Mouse (Mus musculus) liver, embryonic 14.5 days (tissue): ENCODE measurements around the gene Nol11. TPM values are rescaled to one million over a fixed set of nuclear protein-coding genes. Genes with fewer than 3 reads are reported as not detected.
A peak's percentile ranks its signal among the peaks of the same experiment; 100 is the strongest.

Source experiments
- ATAC-seq: fragments of 200-750 bp; cut with Nextera tagmentation; 2 replicates; pipeline ENCODE4 v1.8.0; 2017; ENCODE audit warnings: moderate number of reproducible peaks, mild to moderate bottlenecking, moderate library complexity; ENCODE audit not compliant: insufficient read depth
- DNase-seq, 3 experiments: peaks; one replicate each; pipeline ENCODE4 v3.0.0-alpha.2; 2012 to 2013; ENCODE audit warnings: low read depth in 3 of 3, low spot score in 3 of 3
- H3K27ac ChIP-seq: fragments of 300-500 bp; sonication (generic); 2 replicates; pipeline ENCODE4 v1.5.1; 2014; ENCODE audit warnings: moderate library complexity, mild to moderate bottlenecking, control low read depth, inconsistent platforms
- H3K27me3 ChIP-seq: fragments of 300-500 bp; sonication (generic); 2 replicates; pipeline ENCODE4 v1.6.1; 2014; ENCODE audit warnings: mild to moderate bottlenecking, low read length, moderate library complexity; ENCODE audit not compliant: control insufficient read depth, insufficient read depth
- H3K36me3 ChIP-seq: fragments of 300-500 bp; sonication (generic); replicated peaks from 2 replicates; pipeline ENCODE4 v1.6.1; 2014; ENCODE audit warnings: low read depth; ENCODE audit not compliant: control insufficient read depth, insufficient read depth
- H3K4me1 ChIP-seq, 2 experiments: fragments of 200-500 bp in 1 of 2; fragments of 300-500 bp in 1 of 2; sonication (generic) in 1 of 2; replicated peaks; 2 replicates each; pipeline ENCODE4 v1.6.1; 2012 to 2014; ENCODE audit warnings: antibody characterized with exemption in 1 of 2, inconsistent platforms in 1 of 2, low read length in 1 of 2; ENCODE audit not compliant: control insufficient read depth in 2 of 2, insufficient read depth in 2 of 2
- H3K4me2 ChIP-seq: fragments of 300-500 bp; sonication (generic); 2 replicates; pipeline ENCODE4 v1.6.1; 2014; ENCODE audit warnings: low read depth, mild to moderate bottlenecking, control low read depth, moderate library complexity
- H3K4me3 ChIP-seq, 2 experiments: fragments of 200-500 bp in 1 of 2; fragments of 300-500 bp in 1 of 2; sonication (generic) in 1 of 2; 2 replicates each; pipeline ENCODE4 v1.5.1; 2012 to 2014; ENCODE audit warnings: low read depth in 2 of 2, low read length in 2 of 2, mild to moderate bottlenecking in 2 of 2, control low read depth in 1 of 2, inconsistent platforms in 1 of 2, moderate library complexity in 1 of 2; ENCODE audit not compliant: insufficient read depth in 1 of 2
- H3K9ac ChIP-seq: fragments of 300-500 bp; sonication (generic); replicated peaks from 2 replicates; pipeline ENCODE4 v1.6.1; 2014; ENCODE audit warnings: mild to moderate bottlenecking, control low read depth, moderate library complexity
- H3K9me3 ChIP-seq: fragments of 300-500 bp; sonication (generic); 2 replicates; pipeline ENCODE4 v1.6.1; 2016; ENCODE audit warnings: low read length, mixed read lengths; ENCODE audit not compliant: control insufficient read depth
- CTCF ChIP-seq: IDR thresholded peaks from 2 replicates; pipeline ENCODE4 v1.5.1; 2016; ENCODE audit warnings: antibody characterized with exemption, low read depth, control low read depth
- EP300 ChIP-seq: IDR thresholded peaks from 2 replicates; pipeline ENCODE4 v1.6.1; 2016; ENCODE audit warnings: antibody characterized with exemption, low read depth
- WGBS: fragments of 180-500 bp; shearing (Covaris S2); extraction: QIAGEN DNeasy Blood & Tissue Kit; methylation state at CpG from one replicate; pipeline ENCODE4 v1.1.7; 2014; ENCODE audit not compliant: insufficient replicate concordance; 5-methylcytosine and 5-hydroxymethylcytosine counted together
- polyA plus RNA-seq, 2 experiments: library from polyadenylated mRNA; depleted of rRNA in 1 of 2; stranded (reverse) in 1 of 2; unstranded in 1 of 2; fragments of >200 nt; fragmentation: Nextera tagmentation in 1 of 2; extraction: Ambion mirVana in 1 of 2; gene quantifications; 2 replicates each; pipeline versions ENCODE4 v1.2.1 to v1.2.3; 2012 to 2014

Gene Nol11
- polyA plus RNA-seq, 2 experiments = 11.3 to 19.9 TPM

DNA sequence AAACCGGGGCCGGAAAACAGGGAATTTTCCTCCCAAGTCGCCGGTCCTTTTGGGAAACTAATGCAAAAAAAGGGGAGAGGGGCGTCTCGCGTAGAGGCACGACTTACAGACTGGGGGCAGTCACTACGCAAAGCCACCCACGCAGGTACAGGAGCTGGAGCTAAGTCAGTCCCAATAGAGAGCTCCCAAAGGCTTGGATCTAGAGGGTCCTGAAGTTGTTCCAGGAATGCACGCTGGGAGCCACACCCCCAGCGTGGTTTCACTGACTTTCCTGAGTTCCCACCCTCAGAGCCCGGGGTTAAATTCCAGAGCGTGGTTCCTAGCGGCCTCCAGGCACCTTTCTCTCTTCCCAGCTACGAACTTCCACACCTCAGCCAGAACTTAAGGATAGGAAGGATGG is 56.8 kb downstream of the Nol11 start:
- ATAC-seq = peak; percentile 12; the same call in 1 of the 2 replicates
- Histone ChIP-seq H3K4me1 (peaks cover 5 to 6% of the 10 kb centered on the region in 2 experiments; a peak in 3 of 4 replicates), H3K9ac (peak overlapping the region; percentile 90), H3K36me3 (no peaks in the 10 kb centered on the region), H3K27ac (no peak overlapping the region), H3K27me3 (no peaks in the 10 kb centered on the region), H3K4me2 (peak overlapping the region; percentile 97), H3K4me3 (peak overlapping the region; percentile 73 to 96), H3K9me3 (no peaks in the 10 kb centered on the region)
- 4% methylated on average over 16 of the region's 16 CpGs for WGBS
- DNase-seq = peak in 1 of 3 experiments; percentile 22
- TF ChIP-seq EP300 = no peak
- no peak for TF ChIP-seq CTCF

DNA sequence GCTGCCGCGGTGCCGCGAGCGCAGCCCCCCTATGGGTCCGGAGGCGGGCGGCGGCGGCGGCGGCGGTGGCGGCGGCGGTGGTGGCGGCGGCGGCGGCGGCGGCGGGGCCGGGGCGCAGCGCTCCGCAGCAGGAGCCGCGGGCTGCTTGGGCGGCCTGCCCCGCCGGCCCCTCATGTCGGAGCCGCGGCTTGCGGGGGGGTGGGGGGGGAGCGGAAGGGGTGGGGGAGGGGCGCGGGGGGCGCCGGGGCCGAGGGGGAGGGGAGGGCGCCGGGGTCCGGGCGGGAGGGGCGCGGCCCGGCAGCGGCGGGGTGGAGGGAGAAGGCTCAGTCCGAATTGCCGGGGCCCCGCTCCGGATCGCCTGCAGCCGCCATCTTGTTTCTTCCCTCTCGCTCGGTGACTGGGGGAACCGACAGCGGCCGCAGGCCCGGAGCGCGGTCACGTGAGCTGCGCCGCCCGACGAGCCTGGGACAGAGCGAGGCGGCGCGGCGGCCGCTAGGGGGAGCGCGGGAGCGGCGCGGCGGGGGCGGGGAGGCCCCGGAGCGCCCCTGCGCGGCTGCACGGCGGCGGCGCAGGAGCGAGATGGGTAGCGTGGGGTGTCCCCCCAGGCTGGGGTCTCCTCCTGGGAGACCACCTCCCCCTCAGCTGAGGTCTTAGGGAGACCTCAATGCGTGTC is 57.3 kb downstream of the Nol11 start, which contains the start of gene Bptf:
TSS of gene Bptf (minus strand) at position 379 of the 673 bp plus-strand sequence.
- peaks cover 5 to 6% of the 10 kb centered on the region in 2 experiments; a peak in 3 of 4 replicates for H3K4me1 ChIP-seq
- H3K4me3 ChIP-seq = peak within 1 kb of the TSS; percentile 93 to 96
- peak within 1 kb of the TSS; percentile 78 for H3K27ac ChIP-seq
- DNase-seq = peak; percentile 76 to 79 (median 78)
- ATAC-seq = peak; percentile 96
- peak within 1 kb of the TSS; percentile 97 for H3K4me2 ChIP-seq
- H3K9me3 ChIP-seq = no peaks in the 10 kb centered on the region
- no peaks in the 10 kb centered on the region for H3K36me3 ChIP-seq
- TF ChIP-seq EP300 (no peak), CTCF (peak; percentile 57)
- WGBS = 2% methylated on average over 33 of the region's 94 CpGs
- H3K27me3 ChIP-seq = no peaks in the 10 kb centered on the region
- H3K9ac ChIP-seq = peak within 1 kb of the TSS; percentile 90

DNA sequence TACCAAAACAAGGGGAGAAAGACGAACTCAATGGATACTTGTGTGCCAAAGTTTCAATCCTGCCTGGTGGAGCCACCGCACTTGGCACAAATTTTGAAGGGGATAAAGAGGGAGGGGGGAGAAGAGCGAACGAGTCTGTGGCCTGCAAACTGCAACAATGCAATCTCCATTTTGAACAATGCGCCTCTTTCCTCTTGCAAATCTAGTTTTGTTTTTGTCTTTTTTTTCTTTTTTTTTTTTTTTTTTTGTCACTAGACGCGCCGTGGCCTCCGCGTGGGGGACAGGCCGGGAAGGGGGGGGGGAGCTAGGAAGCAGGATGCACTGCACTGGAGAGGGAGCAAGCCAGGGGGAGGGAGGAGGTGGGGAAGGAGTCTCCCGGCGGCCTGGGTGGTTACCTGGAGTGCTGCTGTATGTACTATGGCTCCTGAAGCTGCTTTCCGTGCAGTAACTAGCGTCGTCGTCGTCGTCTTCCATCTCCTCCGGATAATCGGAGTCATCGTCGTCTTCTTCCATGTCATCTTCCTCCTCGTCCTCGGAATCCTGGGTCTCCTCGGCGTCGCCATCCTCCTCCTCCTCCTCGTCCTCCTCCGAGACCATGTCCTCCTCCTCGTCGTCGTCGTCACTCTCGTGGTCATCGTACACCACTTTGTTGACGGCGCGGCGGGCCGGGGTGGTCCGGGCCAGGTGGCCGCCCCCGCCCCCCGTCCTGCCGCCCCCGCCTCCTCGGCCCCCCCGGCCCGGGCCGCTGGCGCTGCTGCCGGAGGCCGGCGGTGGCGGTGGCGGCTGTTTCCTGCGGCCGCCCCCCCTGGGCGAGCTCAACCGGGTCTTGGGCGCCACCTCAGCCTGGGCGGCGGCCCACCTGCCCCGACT is 58.1 kb downstream of the Nol11 start:
- H3K27me3 ChIP-seq = no peaks in the 10 kb centered on the region
- peak overlapping the region; percentile 90 for H3K9ac ChIP-seq
- 1% methylated on average over 60 of the region's 65 CpGs for WGBS
- peak overlapping the region; percentile 78 for H3K27ac ChIP-seq
- DNase-seq (peak in 1 of 3 experiments; percentile 44), ATAC-seq (peak; percentile 65)
- no peak for TF ChIP-seq EP300
- TF ChIP-seq CTCF = no peak
- H3K9me3 ChIP-seq = no peaks in the 10 kb centered on the region
- H3K4me3 ChIP-seq = peak overlapping the region; percentile 93 to 96
- peak overlapping the region; percentile 97 for H3K4me2 ChIP-seq
- H3K4me1 ChIP-seq = peaks cover 5 to 6% of the 10 kb centered on the region in 2 experiments; a peak in 3 of 4 replicates
- H3K36me3 ChIP-seq = no peaks in the 10 kb centered on the region

- Histone ChIP-seq H3K9me3 (no peaks in the 10 kb centered on the region), H3K36me3 (no peaks in the 10 kb centered on the region), H3K27ac (peak overlapping the region; percentile 7), H3K4me2 (peak overlapping the region; percentile 97), H3K4me1 (peaks cover 5 to 6% of the 10 kb centered on the region in 2 experiments; a peak in 3 of 4 replicates), H3K4me3 (peak overlapping the region; percentile 93 to 96), H3K9ac (peak overlapping the region; percentile 90), H3K27me3 (no peaks in the 10 kb centered on the region)
- TF ChIP-seq CTCF = no peak
- no peak for TF ChIP-seq EP300
- ATAC-seq (no peak), DNase-seq (peak in 1 of 3 experiments; percentile 31)
- 1% methylated on average over 18 of the region's 18 CpGs for WGBS
These were observed 58.9 kb downstream of the Nol11 start for GRCm38 (mm10) chr11:107130221-107130788.
